Mouse (Mus musculus) hindbrain, embryonic 11.5 days (tissue): ENCODE results near the gene Cox8a. TPM values are rescaled to one million over a fixed set of nuclear protein-coding genes. Genes with fewer than 3 reads are reported as not detected.

Experiments
- ATAC-seq: fragments of 200-750 bp; cut with Nextera tagmentation; 2 replicates; pipeline ENCODE4 v1.8.0; 2017; ENCODE audit warnings: mild to moderate bottlenecking, moderate TSS enrichment, moderate library complexity; ENCODE audit not compliant: low FRiP score
- DNase-seq: peaks from one replicate; pipeline ENCODE4 v3.0.0-alpha.2; 2015; ENCODE audit warnings: low spot score
- H3K27ac ChIP-seq: fragments of 300-500 bp; sonication (generic); 2 replicates; pipeline ENCODE4 v1.5.1; 2014; ENCODE audit warnings: mild to moderate bottlenecking, low read depth, low read length
- H3K27me3 ChIP-seq: fragments of 300-500 bp; sonication (generic); 2 replicates; pipeline ENCODE4 v1.6.1; 2014; ENCODE audit warnings: mild to moderate bottlenecking, low read length, moderate library complexity, mixed read lengths; ENCODE audit not compliant: control insufficient read depth, insufficient read depth
- H3K36me3 ChIP-seq: fragments of 300-500 bp; sonication (generic); 2 replicates; pipeline ENCODE4 v1.6.1; 2014; ENCODE audit warnings: mild to moderate bottlenecking, low read length, moderate library complexity, mixed read lengths; ENCODE audit not compliant: control insufficient read depth, insufficient read depth
- H3K4me1 ChIP-seq: fragments of 300-500 bp; sonication (generic); replicated peaks from 2 replicates; pipeline ENCODE4 v1.6.1; 2014; ENCODE audit warnings: low read length, mixed read lengths; ENCODE audit not compliant: control insufficient read depth, insufficient read depth
- H3K4me2 ChIP-seq: fragments of 300-500 bp; sonication (generic); replicated peaks from 2 replicates; pipeline ENCODE4 v1.6.1; 2014; ENCODE audit warnings: mild to moderate bottlenecking, low read depth, low read length
- H3K4me3 ChIP-seq: fragments of 300-500 bp; sonication (generic); 2 replicates; pipeline ENCODE4 v1.5.1; 2014; ENCODE audit warnings: low read depth, low read length
- H3K9ac ChIP-seq: fragments of 300-500 bp; sonication (generic); 2 replicates; pipeline ENCODE4 v1.6.1; 2014; ENCODE audit warnings: low read depth, low read length
- H3K9me3 ChIP-seq: fragments of 300-500 bp; sonication (generic); 2 replicates; pipeline ENCODE4 v1.6.1; 2016; ENCODE audit warnings: low read length; ENCODE audit not compliant: control insufficient read depth
- WGBS: fragments of 180-500 bp; shearing (Covaris S2); extraction: QIAGEN DNeasy Blood & Tissue Kit; methylation state at CpG from one replicate; pipeline ENCODE4 v1.1.7; 2014; 5-methylcytosine and 5-hydroxymethylcytosine counted together
- polyA plus RNA-seq: library from polyadenylated mRNA; unstranded; fragments of >200 nt; fragmentation: Nextera tagmentation; extraction: Ambion mirVana; gene quantifications from 2 replicates; pipeline ENCODE4 v1.2.1, GENCODE M21; 2014

Cox8a gene
- polyA plus RNA-seq, 1 experiment from 2014 or later: 780 TPM

DNA sequence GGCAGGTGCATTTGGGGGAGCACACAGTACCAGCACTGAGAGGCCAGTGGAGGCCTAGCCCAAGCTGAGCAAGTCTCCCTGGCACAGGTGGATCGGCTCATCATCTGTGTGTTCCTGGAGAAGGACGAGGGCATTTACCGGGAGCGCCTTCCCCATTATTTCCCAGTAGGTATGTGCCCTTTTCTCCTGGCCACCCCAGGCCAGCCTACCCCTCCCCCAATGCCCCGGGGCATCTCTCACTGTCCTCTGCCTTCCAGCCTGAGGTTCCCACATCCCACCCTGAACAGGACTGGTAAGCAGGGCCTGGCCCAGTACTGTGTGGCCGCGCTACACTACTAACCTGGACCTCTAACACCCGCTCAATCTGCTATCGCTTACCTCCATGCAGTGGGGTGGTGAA lies 20.0 kb downstream of the Cox8a start:
- 85% methylated on average over 8 of the region's 9 CpGs for WGBS
- peaks cover 6% of the 10 kb centered on the region; the same call in 1 of the 2 replicates for H3K4me1 ChIP-seq
- ATAC-seq (peak; percentile 48), DNase-seq (no peak)
- H3K27me3 ChIP-seq: 0 out of 2 replicates have a peak, but pooled peaks cover 3% of the 10 kb centered on the region
- H3K4me3 ChIP-seq: no peak overlapping the region
- no peak overlapping the region for H3K27ac ChIP-seq
- no peaks in the 10 kb centered on the region for H3K9me3 ChIP-seq
- H3K4me2 ChIP-seq: no peak overlapping the region
- no peak overlapping the region for H3K9ac ChIP-seq
- H3K36me3 ChIP-seq: peaks cover 19% of the 10 kb centered on the region

- H3K27me3 ChIP-seq: 0 out of 2 replicates have a peak, but pooled peaks cover 3% of the 10 kb centered on the region
- no peak overlapping the region for H3K9ac ChIP-seq
- no peak overlapping the region for H3K4me3 ChIP-seq
- H3K4me2 ChIP-seq: no peak overlapping the region
- ATAC-seq: peak; percentile 51
- peak; percentile 61 for DNase-seq
- peaks cover 6% of the 10 kb centered on the region; the same call in 1 of the 2 replicates for H3K4me1 ChIP-seq
- 10% methylated on average over 17 of the region's 17 CpGs for WGBS
- H3K9me3 ChIP-seq: no peaks in the 10 kb centered on the region
- H3K36me3 ChIP-seq: peaks cover 16% of the 10 kb centered on the region
- H3K27ac ChIP-seq: no peak overlapping the region
These were observed 20.6 kb downstream of the Cox8a start for GRCm38 (mm10) chr19:7196741-7197270.

DNA sequence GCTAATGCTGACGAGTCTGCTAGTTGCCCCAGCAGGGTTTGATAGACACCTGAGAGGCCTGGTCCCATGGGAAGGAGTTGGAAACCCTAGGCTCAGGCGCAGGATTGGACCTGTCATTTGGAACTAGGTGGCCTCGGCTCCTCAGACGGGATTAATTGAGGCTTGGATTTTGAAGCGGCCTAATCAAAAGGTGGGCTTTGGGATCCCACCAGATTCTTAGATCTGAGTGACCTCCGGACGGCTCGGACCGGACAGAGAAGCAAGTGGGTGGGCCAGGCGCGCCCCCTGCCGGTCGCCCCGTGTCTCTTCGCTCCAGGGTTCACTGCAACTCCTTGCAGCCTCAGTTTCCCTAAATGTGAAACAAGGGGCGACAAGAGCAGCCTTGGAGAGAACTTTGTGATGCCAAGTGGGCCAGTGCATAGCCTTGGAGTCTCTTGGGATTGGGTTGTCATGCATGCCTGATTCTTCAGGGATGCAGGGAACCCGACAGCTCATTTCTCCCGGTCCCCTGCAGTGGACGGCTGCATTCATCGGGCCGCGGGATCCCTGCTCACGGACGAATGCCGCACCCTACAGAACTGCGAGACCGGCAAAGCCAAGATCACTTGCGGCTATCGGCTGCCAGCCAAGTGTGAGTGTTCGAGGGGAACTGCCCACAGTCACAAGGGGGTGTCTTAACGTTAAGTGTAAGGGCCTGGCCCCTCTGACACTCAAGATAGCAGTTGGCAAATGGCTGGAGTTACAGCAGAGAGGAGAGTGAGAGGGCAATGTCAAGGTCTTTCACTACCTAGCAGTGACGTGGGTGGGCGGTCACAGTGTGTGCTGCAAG lies 21.3 kb downstream of the Cox8a start:
- Histone ChIP-seq H3K4me3 (no peak overlapping the region), H3K27me3 (0 out of 2 replicates have a peak, but pooled peaks cover 3% of the 10 kb centered on the region), H3K9ac (no peak overlapping the region), H3K4me2 (no peak overlapping the region), H3K9me3 (no peaks in the 10 kb centered on the region), H3K4me1 (peaks cover 6% of the 10 kb centered on the region; the same call in 1 of the 2 replicates), H3K27ac (no peak overlapping the region), H3K36me3 (peaks cover 16% of the 10 kb centered on the region)
- DNase-seq (peak; percentile 78), ATAC-seq (peak; percentile 32)
- 17% methylated on average over 33 of the region's 33 CpGs for WGBS

- H3K4me3 ChIP-seq: no peak overlapping the region
- ATAC-seq (no peak), DNase-seq (no peak)
- H3K27me3 ChIP-seq: 0 out of 2 replicates have a peak, but pooled peaks cover 3% of the 10 kb centered on the region
- no peaks in the 10 kb centered on the region for H3K9me3 ChIP-seq
- H3K27ac ChIP-seq: no peak overlapping the region
- no peak overlapping the region for H3K9ac ChIP-seq
- no peak overlapping the region for H3K4me2 ChIP-seq
- H3K4me1 ChIP-seq: peaks cover 6% of the 10 kb centered on the region; the same call in 1 of the 2 replicates
- H3K36me3 ChIP-seq: no peaks in the 10 kb centered on the region
- WGBS: 41% methylated on average over 2 of the region's 2 CpGs
These were observed 24.9 kb downstream of the Cox8a start for GRCm38 (mm10) chr19:7192561-7192967.

DNA sequence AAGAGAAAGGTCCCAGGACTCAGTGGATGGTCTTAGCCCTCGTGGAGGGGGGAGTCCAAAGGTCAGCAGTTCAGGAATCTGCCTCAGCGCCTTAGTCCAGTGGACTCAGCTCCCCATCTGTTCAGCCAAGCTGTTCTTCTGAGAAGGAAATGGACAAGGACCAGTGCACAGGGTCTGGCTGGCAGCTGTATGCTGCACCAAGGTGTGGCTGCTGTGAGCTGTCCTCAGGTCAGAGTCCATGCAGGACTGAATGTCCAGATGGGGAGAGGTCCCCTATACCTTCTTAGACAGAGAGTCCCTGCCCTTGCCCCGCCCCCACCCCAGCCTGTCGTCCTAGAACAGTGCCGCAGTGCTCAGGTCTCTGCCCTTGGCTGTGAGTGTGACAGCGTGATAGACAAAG lies 25.8 kb downstream of the Cox8a start:
- H3K36me3 ChIP-seq: no peaks in the 10 kb centered on the region
- no peak overlapping the region for H3K27ac ChIP-seq
- no peak overlapping the region for H3K9ac ChIP-seq
- ATAC-seq: no peak
- no peak overlapping the region for H3K4me2 ChIP-seq
- peaks cover 3% of the 10 kb centered on the region; the same call in 1 of the 2 replicates for H3K4me1 ChIP-seq
- WGBS: 44% methylated on average over 6 of the region's 6 CpGs
- no peak for DNase-seq
- no peak overlapping the region for H3K4me3 ChIP-seq
- H3K9me3 ChIP-seq: no peaks in the 10 kb centered on the region
- H3K27me3 ChIP-seq: 0 out of 2 replicates have a peak, but pooled peaks cover 3% of the 10 kb centered on the region

GRCm38 (mm10) chr19:7190986-7191385 lies 26.4 kb downstream of the Cox8a start:
- Histone ChIP-seq H3K9ac (no peak overlapping the region), H3K9me3 (no peaks in the 10 kb centered on the region), H3K4me2 (no peak overlapping the region), H3K4me3 (no peak overlapping the region), H3K27me3 (0 out of 2 replicates have a peak, but pooled peaks cover 3% of the 10 kb centered on the region), H3K36me3 (no peaks in the 10 kb centered on the region), H3K27ac (no peak overlapping the region), H3K4me1 (peaks cover 3% of the 10 kb centered on the region)
- 47% methylated on average over 5 of the region's 5 CpGs for WGBS
- no peak for DNase-seq
- no peak for ATAC-seq

DNA sequence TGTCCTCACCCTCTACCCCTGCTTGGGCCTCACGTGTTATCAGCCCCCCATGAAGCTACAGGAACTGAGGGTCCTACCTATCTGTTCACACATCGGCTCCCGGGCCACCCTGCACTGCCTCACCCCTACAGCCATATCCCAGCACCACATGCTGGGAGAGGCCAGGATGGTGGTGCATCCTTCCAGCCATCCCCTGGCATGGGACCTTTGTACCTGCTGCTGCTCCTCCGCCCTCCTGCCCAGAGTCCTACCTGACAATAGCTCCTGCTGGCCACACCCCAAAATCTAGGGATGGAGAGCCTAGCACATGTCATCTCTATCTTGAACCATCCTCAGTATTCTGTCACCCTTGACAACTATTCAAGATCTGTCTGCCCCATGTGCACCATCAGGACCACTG lies 28.4 kb downstream of the Cox8a start:
- peaks cover 8% of the 10 kb centered on the region for H3K4me1 ChIP-seq

DNA sequence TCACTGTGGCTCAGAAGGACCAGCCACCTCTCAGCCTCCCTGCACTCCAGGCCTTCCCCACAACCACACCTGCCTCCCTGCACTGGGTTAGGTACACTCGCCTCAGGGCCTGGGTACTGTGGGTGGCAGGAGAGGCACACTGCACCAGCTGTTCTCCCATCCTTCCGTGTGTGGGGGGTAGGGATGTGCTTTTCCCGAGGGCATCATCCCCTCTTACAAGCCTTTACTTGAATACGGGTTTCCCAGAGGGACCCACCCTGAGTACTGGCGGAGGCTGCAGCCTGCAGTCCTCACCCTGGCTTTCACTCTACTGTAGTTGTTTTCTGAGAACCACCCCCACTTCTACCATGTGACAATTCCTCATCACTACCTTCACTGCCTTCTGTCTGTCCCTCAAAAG lies 30.3 kb downstream of the Cox8a start:
- no peak overlapping the region for H3K4me3 ChIP-seq
- no peaks in the 10 kb centered on the region for H3K36me3 ChIP-seq
- peaks cover 12% of the 10 kb centered on the region for H3K27me3 ChIP-seq
- DNase-seq (no peak), ATAC-seq (no peak)
- H3K4me1 ChIP-seq: peaks cover 14% of the 10 kb centered on the region
- H3K27ac ChIP-seq: peak overlapping the region; percentile 21; the same call in 1 of the 2 replicates
- 50% methylated on average over 5 of the region's 5 CpGs for WGBS
- H3K9ac ChIP-seq: no peak overlapping the region
- no peak overlapping the region for H3K4me2 ChIP-seq
- no peaks in the 10 kb centered on the region for H3K9me3 ChIP-seq

More for the DNA sequence above, 28.4 kb downstream of the Cox8a start:
- WGBS: 77% methylated on average over 4 of the region's 4 CpGs
- Histone ChIP-seq H3K27me3 (0 out of 2 replicates have a peak, but pooled peaks cover 1% of the 10 kb centered on the region), H3K36me3 (no peaks in the 10 kb centered on the region), H3K27ac (no peak overlapping the region), H3K9ac (no peak overlapping the region), H3K4me2 (no peak overlapping the region), H3K4me3 (no peak overlapping the region), H3K9me3 (no peaks in the 10 kb centered on the region)
- ATAC-seq: no peak
- DNase-seq: no peak
